Mouse (Mus musculus): ENCODE measurements at regions not wholly inside any gene's neighbourhood (a gene's known extent, or its start where the extent isn't known, plus 50 kb on each side); places are given as distances from the start of the nearest gene placed in this dataset.

- no peak for DNase-seq (ENCODE audit: extremely low read depth, insufficient read length, low spot score)
Measured at GRCm38 (mm10) chr10:17237463-17237862, 485.6 kb upstream of the Cited2 start.

GRCm38 (mm10) chr10:17237918-17238850 lies 484.8 kb upstream of the Cited2 start:
- no peak for DNase-seq (ENCODE audit: extremely low read depth, insufficient read length, low spot score)

DNA sequence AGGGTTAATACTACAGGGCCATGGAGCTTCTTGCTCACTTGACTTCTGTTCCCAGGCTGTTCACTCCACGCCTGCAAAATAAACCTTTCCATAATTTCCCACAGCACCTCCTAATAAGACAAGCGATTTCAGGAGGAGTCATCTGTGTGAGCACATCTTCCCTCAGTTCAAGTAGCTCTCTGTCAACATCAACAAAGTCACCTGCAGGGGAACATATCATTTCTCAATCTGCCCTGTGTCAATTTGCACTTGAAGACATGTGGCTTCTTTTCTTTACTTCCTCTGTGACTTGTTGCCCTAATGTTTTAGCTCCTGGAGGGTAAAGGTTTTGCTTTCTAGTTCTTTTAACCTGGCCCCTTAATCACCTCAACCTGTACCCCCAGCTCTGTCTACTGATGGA lies 474.7 kb upstream of the Cited2 start:
- no peak for DNase-seq (ENCODE audit: extremely low read depth, insufficient read length, low spot score)

DNA sequence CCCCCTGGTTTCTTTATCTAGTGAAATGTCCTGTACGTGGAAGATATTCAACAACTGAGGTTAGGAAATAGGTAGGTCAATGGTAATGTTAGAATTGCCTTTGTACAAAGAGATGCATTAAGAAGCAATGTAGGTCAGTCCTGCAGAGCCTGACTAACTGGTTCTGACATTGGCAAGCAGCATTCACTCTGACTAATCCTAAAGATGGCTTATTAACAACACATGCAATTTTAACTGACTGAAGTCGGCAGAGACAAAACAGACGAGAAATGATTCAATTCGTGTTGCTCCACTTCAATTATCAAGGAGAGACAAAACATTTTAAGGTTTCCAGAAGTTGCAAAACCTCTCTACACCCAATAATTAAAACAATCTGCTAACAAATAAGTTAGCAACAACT lies 470.0 kb upstream of the Cited2 start:
- peak; percentile 19 for DNase-seq (ENCODE audit: extremely low read depth, insufficient read length, low spot score)

DNA sequence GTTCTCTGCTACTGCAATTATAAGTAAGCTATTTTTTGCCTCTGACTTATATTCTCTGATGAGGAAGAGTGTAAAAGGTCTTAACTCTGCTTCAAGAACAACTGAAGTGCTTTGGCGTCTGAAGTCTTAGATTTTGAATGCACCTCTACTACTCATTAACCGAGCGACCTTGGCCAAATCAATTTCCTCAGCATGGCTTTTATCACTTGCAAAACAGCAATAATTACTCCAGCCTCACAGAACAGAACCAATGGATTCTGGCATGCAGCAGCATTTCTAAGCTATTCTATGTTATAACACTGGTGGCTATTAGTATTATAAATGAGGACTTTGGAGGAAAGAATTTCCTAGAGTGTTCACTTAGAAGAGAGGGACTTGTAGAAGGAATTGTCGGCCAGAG lies 462.9 kb upstream of the Cited2 start:
- no peak for DNase-seq (ENCODE audit: extremely low read depth, insufficient read length, low spot score)

GRCm38 (mm10) chr10:17260615-17261014 lies 462.4 kb upstream of the Cited2 start:
- no peak for DNase-seq (ENCODE audit: extremely low read depth, insufficient read length, low spot score)

- no peak for DNase-seq (ENCODE audit: extremely low read depth, insufficient read length, low spot score)
Measured at GRCm38 (mm10) chr10:17261192-17261824, 461.7 kb upstream of the Cited2 start.

GRCm38 (mm10) chr10:17261825-17262205 lies 461.2 kb upstream of the Cited2 start:
- no peak for DNase-seq (ENCODE audit: extremely low read depth, insufficient read length, low spot score)

DNA sequence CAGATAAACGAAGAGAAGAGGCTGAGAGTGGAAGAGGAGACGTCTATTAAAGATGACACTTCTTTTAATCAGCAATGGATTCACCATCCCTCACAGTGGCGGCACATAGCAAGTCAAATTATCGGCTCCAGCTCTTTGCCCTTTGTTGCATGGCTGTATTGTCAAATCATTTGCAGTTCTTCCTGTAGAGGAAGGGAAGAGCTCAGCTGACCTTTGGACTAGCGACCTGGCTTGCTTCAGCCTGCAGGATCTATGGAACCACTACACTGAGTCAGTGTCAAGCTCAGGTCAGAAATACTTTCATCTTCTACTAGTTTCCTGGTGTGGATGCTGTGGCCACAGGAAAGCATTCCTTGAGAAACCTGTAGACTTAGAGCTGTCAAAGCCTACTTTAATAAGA lies 450.4 kb upstream of the Cited2 start:
- DNase-seq (ENCODE audit: extremely low read depth, insufficient read length, low spot score), result no peak

DNA sequence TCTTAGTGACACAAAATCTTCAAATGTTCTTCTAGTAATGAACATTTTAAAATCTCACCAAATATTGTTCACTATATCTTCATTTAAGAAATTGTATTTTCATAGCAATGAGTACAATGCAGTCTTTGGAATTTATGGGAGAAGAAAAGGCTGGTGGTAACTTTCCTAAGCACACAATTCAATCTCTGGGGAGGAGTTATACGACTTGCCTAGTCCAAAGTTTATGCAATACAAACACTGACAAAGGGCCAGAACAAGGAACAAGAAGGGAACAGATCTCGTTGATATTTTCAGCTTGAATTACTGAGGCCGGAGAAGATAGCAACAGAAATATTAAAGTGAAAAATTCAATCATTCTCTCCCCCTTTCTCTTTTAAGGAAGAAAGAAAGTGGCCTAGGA lies 449.2 kb upstream of the Cited2 start:
- no peak for DNase-seq (ENCODE audit: extremely low read depth, insufficient read length, low spot score)

- DNase-seq (ENCODE audit: extremely low read depth, insufficient read length, low spot score), result no peak
Measured at GRCm38 (mm10) chr10:17275214-17275613, 447.8 kb upstream of the Cited2 start.

- no peak for DNase-seq (ENCODE audit: extremely low read depth, insufficient read length, low spot score)
Measured at GRCm38 (mm10) chr10:17277911-17278310, 445.1 kb upstream of the Cited2 start.

DNA sequence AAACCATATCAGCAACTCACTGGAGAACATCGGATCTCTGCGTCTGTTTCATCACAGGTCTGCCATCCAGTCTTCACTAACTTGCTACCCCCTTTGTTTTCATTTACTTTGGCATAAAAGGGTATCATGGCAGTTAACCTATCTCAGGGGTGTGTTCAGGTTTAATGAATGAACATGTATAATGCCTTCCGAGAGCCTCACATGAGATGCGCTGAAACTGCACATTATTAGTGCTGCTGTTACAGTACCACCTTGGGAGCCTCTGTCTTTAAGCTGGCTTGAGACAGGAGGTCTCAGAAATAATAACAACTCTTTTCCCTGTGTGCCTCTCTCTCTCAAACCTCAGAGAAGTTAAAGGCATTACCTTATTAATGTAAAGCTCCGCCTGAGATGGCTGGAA lies 438.2 kb upstream of the Cited2 start:
- no peak for DNase-seq (ENCODE audit: extremely low read depth, insufficient read length, low spot score)

DNA sequence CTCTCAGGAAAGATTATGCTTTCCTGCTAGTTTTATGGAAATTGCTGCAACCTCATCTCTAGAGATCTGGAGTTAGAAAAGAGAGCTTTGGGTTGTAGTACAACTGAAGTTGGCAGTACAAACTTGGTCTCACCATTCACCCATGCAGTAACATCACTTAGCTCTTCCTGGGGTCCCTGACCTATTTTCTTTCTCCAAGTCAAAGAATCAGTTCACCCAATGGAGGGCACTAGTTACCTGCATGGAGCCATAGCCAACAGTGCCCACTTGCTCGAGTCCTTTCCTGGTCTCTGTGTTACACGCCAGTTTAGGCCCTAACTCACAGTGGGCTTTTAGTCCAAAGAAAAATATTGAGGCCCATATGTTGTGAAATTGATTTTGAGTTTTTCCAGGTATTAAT lies 435.9 kb upstream of the Cited2 start:
- no peak for DNase-seq (ENCODE audit: extremely low read depth, insufficient read length, low spot score)

- no peak for DNase-seq (ENCODE audit: extremely low read depth, insufficient read length, low spot score)
Measured at GRCm38 (mm10) chr10:17288231-17288630, 434.8 kb upstream of the Cited2 start.

- DNase-seq (ENCODE audit: extremely low read depth, insufficient read length, low spot score), result no peak
Measured at GRCm38 (mm10) chr10:17292331-17292730, 430.7 kb upstream of the Cited2 start.

DNA sequence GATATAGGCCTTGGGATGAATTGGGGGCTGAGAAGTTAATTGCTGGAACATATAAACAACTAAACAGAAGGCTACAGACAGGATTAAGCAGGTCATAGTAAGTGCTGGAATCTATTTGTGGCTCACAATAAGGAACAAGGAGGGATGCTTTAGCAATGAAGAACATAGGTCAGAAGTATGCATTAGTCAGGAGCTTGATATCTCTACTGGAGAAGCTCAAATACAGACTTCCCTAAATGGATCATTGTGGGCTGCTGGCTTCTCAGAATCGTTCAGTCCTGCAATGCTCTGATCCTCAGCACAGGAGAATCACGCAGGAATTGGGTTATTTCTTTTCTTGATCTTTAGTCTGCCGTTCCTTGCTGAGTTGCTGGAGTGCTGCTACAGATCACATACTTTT lies 428.6 kb upstream of the Cited2 start:
- DNase-seq (ENCODE audit: extremely low read depth, insufficient read length, low spot score), result no peak

GRCm38 (mm10) chr10:17295157-17295556 lies 427.9 kb upstream of the Cited2 start:
- DNase-seq (ENCODE audit: extremely low read depth, insufficient read length, low spot score), result no peak

DNA sequence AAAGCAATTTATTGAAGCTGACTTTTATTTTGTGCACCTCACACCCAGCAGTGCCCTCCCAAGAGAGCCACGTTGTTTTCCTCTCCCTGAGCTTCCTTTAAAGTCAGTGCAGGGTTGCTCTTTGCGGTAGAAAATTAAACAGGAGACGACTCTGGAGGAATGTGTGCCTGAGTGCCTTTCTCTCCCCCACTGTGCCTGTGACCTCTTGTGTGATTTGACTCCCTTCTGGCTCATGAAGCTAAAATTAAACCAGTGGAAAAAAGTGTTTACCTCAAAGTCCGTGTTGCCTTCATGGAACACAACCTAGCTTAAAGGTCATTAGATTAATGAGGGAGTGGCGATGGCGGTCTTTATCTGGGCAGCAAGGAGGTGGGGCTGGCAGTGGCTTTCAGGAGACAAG lies 423.4 kb upstream of the Cited2 start:
- DNase-seq (ENCODE audit: extremely low read depth, insufficient read length, low spot score), result no peak

DNA sequence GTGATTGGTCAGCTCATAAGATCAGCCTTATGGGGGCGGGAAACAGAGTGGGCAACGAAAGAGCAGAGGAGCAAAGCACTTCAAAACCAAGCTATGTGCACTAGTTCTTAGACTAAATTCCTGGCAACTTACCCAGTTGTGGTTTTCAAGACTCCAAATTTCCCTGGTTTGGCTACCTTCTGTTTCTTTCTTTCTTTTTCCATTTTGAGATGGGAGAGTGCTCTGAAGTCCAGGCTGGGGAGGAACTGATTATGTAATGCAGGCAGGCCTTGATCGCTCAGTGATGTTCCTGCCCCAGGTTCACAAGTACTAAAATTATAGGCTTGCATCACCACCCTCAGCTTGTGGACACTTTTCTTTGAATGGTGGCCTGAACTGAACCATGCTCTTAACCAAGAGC lies 396.3 kb upstream of the Cited2 start:
- DNase-seq (ENCODE audit: extremely low read depth, insufficient read length, low spot score), result no peak

DNA sequence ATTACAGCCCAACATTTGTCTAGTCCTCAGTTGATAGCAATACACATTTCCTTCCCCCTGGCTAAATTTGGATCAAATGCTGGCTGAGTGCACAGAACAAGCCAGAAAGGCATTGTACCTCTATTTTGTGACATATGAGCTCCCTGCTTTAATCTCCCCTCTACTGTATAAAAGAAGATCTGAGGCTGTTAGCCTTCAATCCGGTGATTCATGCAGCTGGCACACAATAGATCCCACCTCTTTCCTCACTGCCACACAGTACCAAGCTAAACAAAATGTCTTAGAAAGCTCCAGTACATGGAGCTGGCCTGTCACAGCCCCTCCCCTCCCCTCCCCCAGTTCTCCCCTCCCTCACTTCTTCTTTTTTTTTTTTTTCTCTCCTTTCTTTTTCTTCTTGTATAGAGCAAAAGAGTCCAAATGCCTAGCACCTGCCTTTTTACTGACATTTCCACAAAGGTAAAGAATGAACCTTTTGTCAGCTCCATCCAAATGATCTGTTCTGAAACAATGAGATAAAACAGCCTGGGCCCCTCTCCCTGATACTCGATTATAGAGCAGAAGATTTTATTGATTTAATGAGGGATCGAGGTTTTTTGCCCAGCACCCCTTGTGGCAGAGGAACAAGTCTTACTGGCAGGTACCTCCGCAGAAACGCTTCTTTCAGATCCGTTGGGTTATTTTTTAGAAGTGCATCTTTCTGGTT lies 392.0 kb upstream of the Cited2 start:
- no peak for DNase-seq (ENCODE audit: extremely low read depth, insufficient read length, low spot score)

- DNase-seq (ENCODE audit: extremely low read depth, insufficient read length, low spot score), result no peak
Measured at GRCm38 (mm10) chr10:17331607-17332008, 391.4 kb upstream of the Cited2 start.

All from 3134 (cell line).